Mouse (Mus musculus) layer of hippocampus, adult 8-10 months (tissue): ENCODE measurements around the gene Aktip. TPM values are rescaled to one million over a fixed set of nuclear protein-coding genes. Genes with fewer than 3 reads are reported as not detected.

Experiments
- total RNA-seq, 4 experiments: library from RNA; stranded (reverse); gene quantifications; 2 replicates each; pipeline ENCODE4 v1.2.4; 2022

The Aktip gene
- total RNA-seq, 4 experiments from 2014 or later = 98.6 to 105 (median 99.4) TPM

Other genes starting within 250 kb of the Aktip start
- 10 to 100 TPM; 38.3 to 45.0 (median 42.1) TPM for gene Rbl2, start 129.9 kb downstream of the Aktip start, total RNA-seq
- gene Rpgrip1l, start 113.3 kb upstream of the Aktip start, total RNA-seq = 10 to 100 TPM; 20.9 to 27.3 (median 23.2) TPM
- gene Fto, start 113.5 kb upstream of the Aktip start, total RNA-seq = 100 to 1,000 TPM; 143 to 151 (median 148) TPM